Mouse (Mus musculus) hindbrain, embryonic 13.5 days (tissue): ENCODE results near the gene Gm21616. TPM values are rescaled to one million over a fixed set of nuclear protein-coding genes. Genes with fewer than 3 reads are reported as not detected.
"Not testable (repeated sequence)": the region's sequence is repeated elsewhere in the genome, so short reads cannot be mapped to it uniquely, and the experiment has no call there.

Experiments used
- ATAC-seq: fragments of 200-750 bp; cut with Nextera tagmentation; 2 replicates; pipeline ENCODE4 v1.8.0; 2017; ENCODE audit warnings: moderate TSS enrichment; ENCODE audit not compliant: low FRiP score
- H3K27ac ChIP-seq: fragments of 300-500 bp; sonication (generic); 2 replicates; pipeline ENCODE4 v1.5.1; 2015; ENCODE audit warnings: inconsistent platforms, mild to moderate bottlenecking, moderate library complexity
- H3K27me3 ChIP-seq: fragments of 300-500 bp; sonication (generic); 2 replicates; pipeline ENCODE4 v1.6.1; 2015; ENCODE audit warnings: mild to moderate bottlenecking, inconsistent platforms
- H3K36me3 ChIP-seq: fragments of 300-500 bp; sonication (generic); 2 replicates; pipeline ENCODE4 v1.6.1; 2015; ENCODE audit warnings: mild to moderate bottlenecking, inconsistent platforms
- H3K4me1 ChIP-seq: fragments of 300-500 bp; sonication (generic); replicated peaks from 2 replicates; pipeline ENCODE4 v1.6.1; 2015; ENCODE audit warnings: inconsistent platforms
- H3K4me2 ChIP-seq: fragments of 300-500 bp; sonication (generic); 2 replicates; pipeline ENCODE4 v1.6.1; 2015; ENCODE audit warnings: inconsistent platforms, mild to moderate bottlenecking, moderate library complexity
- H3K4me3 ChIP-seq: fragments of 300-500 bp; sonication (generic); 2 replicates; pipeline ENCODE4 v1.5.1; 2015; ENCODE audit warnings: mild to moderate bottlenecking, inconsistent platforms
- H3K9ac ChIP-seq: fragments of 300-500 bp; sonication (generic); 2 replicates; pipeline ENCODE4 v1.6.1; 2015; ENCODE audit warnings: mild to moderate bottlenecking, inconsistent platforms
- H3K9me3 ChIP-seq: fragments of 300-500 bp; sonication (generic); 2 replicates; pipeline ENCODE4 v1.6.1; 2016; ENCODE audit warnings: inconsistent platforms
- WGBS: fragments of 180-500 bp; shearing (Covaris S2); methylation state at CpG from one replicate; pipeline ENCODE4 v1.1.7; 2015; 5-methylcytosine and 5-hydroxymethylcytosine counted together
- polyA plus RNA-seq: library from polyadenylated mRNA; unstranded; fragments of >200 nt; fragmentation: Nextera tagmentation; extraction: Ambion mirVana; gene quantifications from 2 replicates; pipeline ENCODE4 v1.2.1, GENCODE M21; 2015

Gene Gm21616
- not detected in 2 replicates for polyA plus RNA-seq

- whole genome bisulfite sequencing: no CpG with 5 or more reads among the region's 4 CpGs
- not testable (repeated sequence) for H3K4me2 ChIP-seq, H3K9me3 ChIP-seq, ATAC-seq, H3K4me1 ChIP-seq, H3K27ac ChIP-seq, H3K4me3 ChIP-seq, H3K9ac ChIP-seq, H3K27me3 ChIP-seq, H3K36me3 ChIP-seq
These were observed at the start of gene Gm21616 for GRCm38 (mm10) chrX:125435242-125435641. Gene Gm21616, plus strand, starts transcription at chrX:125435542.
